Mouse (Mus musculus) E14TG2a.4 (cell line): ENCODE results near the gene Rell1.

Source experiments
- H3K27me3 ChIP-seq: 2 replicates; pipeline ENCODE4 v1.6.1; 2014; ENCODE audit warnings: low read length, control low read depth; ENCODE audit not compliant: insufficient read depth
- H3K36me3 ChIP-seq: 2 replicates; pipeline ENCODE4 v1.6.1; 2014; ENCODE audit warnings: low read length, control low read depth; ENCODE audit not compliant: insufficient read depth
- H3K4me1 ChIP-seq: replicated peaks from 2 replicates; pipeline ENCODE4 v1.6.1; 2014; ENCODE audit warnings: low read depth, low read length, control low read depth
- H3K4me3 ChIP-seq: replicated peaks from 2 replicates; pipeline ENCODE4 v1.5.1; 2014; ENCODE audit warnings: mild to moderate bottlenecking, low read length
- H3K9me3 ChIP-seq: 2 replicates; pipeline ENCODE4 v1.6.1; 2014; ENCODE audit warnings: low read length, control low read depth
- CTCF ChIP-seq: conservative IDR thresholded peaks from 2 replicates; pipeline ENCODE4 v1.5.1; 2014; ENCODE audit warnings: low read length
- NANOG ChIP-seq: IDR thresholded peaks from 2 replicates; pipeline ENCODE4 v1.6.1; 2014; ENCODE audit warnings: borderline replicate concordance, low read length, mixed read lengths
- POU5F1 ChIP-seq: IDR thresholded peaks from 2 replicates; pipeline ENCODE4 v1.6.1; 2014; ENCODE audit warnings: low read length, borderline replicate concordance

The Rell1 gene

GRCm38 (mm10) chr5:63872176-63872932 is 96.3 kb downstream of the Rell1 start:
- TF ChIP-seq CTCF = no peak
- TF ChIP-seq NANOG = peak; percentile 33; the same call in 1 of the 2 replicates

GRCm38 (mm10) chr5:63867421-63867820 is 101.3 kb downstream of the Rell1 start:
- Histone ChIP-seq H3K36me3 (no peaks in the 10 kb centered on the region), H3K9me3 (no peaks in the 10 kb centered on the region), H3K4me1 (peaks cover 7% of the 10 kb centered on the region), H3K27me3 (no peaks in the 10 kb centered on the region), H3K4me3 (no peak overlapping the region)
- TF ChIP-seq NANOG (no peak), CTCF (no peak), POU5F1 (no peak)

More at GRCm38 (mm10) chr5:63872176-63872932, 96.3 kb downstream of the Rell1 start:
- no peak overlapping the region for H3K4me3 ChIP-seq
- no peaks in the 10 kb centered on the region; the same call in 1 of the 2 replicates for H3K27me3 ChIP-seq
- H3K36me3 ChIP-seq = no peaks in the 10 kb centered on the region
- peaks cover 49% of the 10 kb centered on the region for H3K4me1 ChIP-seq
- H3K9me3 ChIP-seq = no peaks in the 10 kb centered on the region

GRCm38 (mm10) chr5:63858901-63859300 is 109.8 kb downstream of the Rell1 start:
- Histone ChIP-seq H3K36me3 (no peaks in the 10 kb centered on the region), H3K27me3 (peaks cover 3% of the 10 kb centered on the region; the same call in 1 of the 2 replicates), H3K9me3 (no peaks in the 10 kb centered on the region), H3K4me3 (no peak overlapping the region), H3K4me1 (peaks cover 6% of the 10 kb centered on the region; the same call in 1 of the 2 replicates)
- TF ChIP-seq NANOG (no peak), CTCF (no peak), POU5F1 (no peak)
